Mouse (Mus musculus) hindbrain, postnatal 0 days (tissue): ENCODE results near the gene Ormdl3. TPM values are rescaled to one million over a fixed set of nuclear protein-coding genes. Genes with fewer than 3 reads are reported as not detected.

Experiments
- ATAC-seq: fragments of 200-750 bp; cut with Nextera tagmentation; 2 replicates; pipeline ENCODE4 v1.8.0; 2017; ENCODE audit warnings: mild to moderate bottlenecking, moderate TSS enrichment, moderate library complexity
- DNase-seq: peaks from one replicate; pipeline ENCODE4 v3.0.0-alpha.2; 2015; ENCODE audit warnings: low spot score
- H3K27ac ChIP-seq: fragments of 300-500 bp; sonication (generic); 2 replicates; pipeline ENCODE4 v1.5.1; 2014; ENCODE audit warnings: mild to moderate bottlenecking
- H3K27me3 ChIP-seq: fragments of 300-500 bp; sonication (generic); 2 replicates; pipeline ENCODE4 v1.6.1; 2014; ENCODE audit warnings: low read length, mixed read lengths; ENCODE audit not compliant: insufficient read depth
- H3K36me3 ChIP-seq: fragments of 300-500 bp; sonication (generic); 2 replicates; pipeline ENCODE4 v1.6.1; 2014; ENCODE audit warnings: low read length, mixed read lengths; ENCODE audit not compliant: insufficient read depth
- H3K4me1 ChIP-seq: fragments of 300-500 bp; sonication (generic); 2 replicates; pipeline ENCODE4 v1.6.1; 2014; ENCODE audit warnings: antibody characterized with exemption, low read length, mixed read lengths; ENCODE audit not compliant: insufficient read depth
- H3K4me2 ChIP-seq: fragments of 300-500 bp; sonication (generic); 2 replicates; pipeline ENCODE4 v1.6.1; 2014; ENCODE audit warnings: low read depth, mild to moderate bottlenecking, low read length, moderate library complexity, mixed read lengths
- H3K4me3 ChIP-seq: fragments of 300-500 bp; sonication (generic); 2 replicates; pipeline ENCODE4 v1.5.1; 2014; ENCODE audit warnings: low read length
- H3K9ac ChIP-seq: fragments of 300-500 bp; sonication (generic); replicated peaks from 2 replicates; pipeline ENCODE4 v1.6.1; 2014; ENCODE audit warnings: mild to moderate bottlenecking, low read length, moderate library complexity, mixed read lengths
- H3K9me3 ChIP-seq: fragments of 300-500 bp; sonication (generic); 2 replicates; pipeline ENCODE4 v1.6.1; 2016; ENCODE audit warnings: low read length, mixed read lengths
- CTCF ChIP-seq: IDR thresholded peaks from 2 replicates; pipeline ENCODE4 v1.5.1; 2016; ENCODE audit warnings: antibody characterized with exemption, control low read depth, low read depth
- WGBS: fragments of 180-500 bp; shearing (Covaris S2); extraction: QIAGEN DNeasy Blood & Tissue Kit; methylation state at CpG from one replicate; pipeline ENCODE4 v1.1.7; 2014; 5-methylcytosine and 5-hydroxymethylcytosine counted together
- polyA plus RNA-seq: library from polyadenylated mRNA; unstranded; fragments of >200 nt; fragmentation: Nextera tagmentation; extraction: Ambion mirVana; gene quantifications from 2 replicates; pipeline ENCODE4 v1.2.1, GENCODE M21; 2015
- total RNA-seq: library from RNA; depleted of rRNA; stranded (reverse); fragments of >200 nt; gene quantifications from 2 replicates; pipeline ENCODE4 v1.2.3, GENCODE M21; 2014

The Ormdl3 gene
- total and polyA plus RNA-seq, 2 experiments from 2014 or later, result 100 to 103 TPM

- Histone ChIP-seq H3K27ac (no peak within 1 kb of the TSS), H3K4me3 (no peak within 1 kb of the TSS), H3K27me3 (peaks cover 3% of the 10 kb centered on the region; the same call in 1 of the 2 replicates), H3K4me2 (peak within 1 kb of the TSS; percentile 38), H3K36me3 (no peaks in the 10 kb centered on the region), H3K4me1 (peaks cover 4% of the 10 kb centered on the region; the same call in 1 of the 2 replicates), H3K9me3 (no peaks in the 10 kb centered on the region), H3K9ac (no peak within 1 kb of the TSS)
- 87% methylated on average over 8 of the region's 8 CpGs for WGBS
- ATAC-seq, result no peak
- no peak for DNase-seq
- no peak for TF ChIP-seq CTCF
These were observed 10.8 kb upstream of the Ormdl3 start, which contains the start of gene Lrrc3c for GRCm38 (mm10) chr11:98597991-98598390. TSS of gene Lrrc3c (plus strand) at chr11:98598291.

- peak; percentile 71 for TF ChIP-seq CTCF
- H3K4me3 ChIP-seq, result no peak overlapping the region
- DNase-seq (peak; percentile 75), ATAC-seq (no peak)
- H3K27me3 ChIP-seq, result peaks cover 3% of the 10 kb centered on the region; the same call in 1 of the 2 replicates
- no peaks in the 10 kb centered on the region for H3K9me3 ChIP-seq
- H3K27ac ChIP-seq, result no peak overlapping the region
- 45% methylated on average over 6 of the region's 6 CpGs for WGBS
- no peak overlapping the region for H3K9ac ChIP-seq
- peaks cover 4% of the 10 kb centered on the region; the same call in 1 of the 2 replicates for H3K4me1 ChIP-seq
- no peak overlapping the region for H3K4me2 ChIP-seq
- no peaks in the 10 kb centered on the region for H3K36me3 ChIP-seq
These were observed 10.2 kb upstream of the Ormdl3 start for GRCm38 (mm10) chr11:98597363-98597762.

GRCm38 (mm10) chr11:98595955-98596354 lies 8.8 kb upstream of the Ormdl3 start:
- Histone ChIP-seq H3K4me3 (no peak overlapping the region), H3K4me2 (no peak overlapping the region), H3K4me1 (no peaks in the 10 kb centered on the region), H3K36me3 (no peaks in the 10 kb centered on the region), H3K27me3 (peaks cover 3% of the 10 kb centered on the region; the same call in 1 of the 2 replicates), H3K9ac (no peak overlapping the region), H3K27ac (no peak overlapping the region), H3K9me3 (no peaks in the 10 kb centered on the region)
- ATAC-seq (no peak), DNase-seq (no peak)
- WGBS, result 75% methylated on average over 3 of the region's 3 CpGs
- TF ChIP-seq CTCF, result no peak

DNA sequence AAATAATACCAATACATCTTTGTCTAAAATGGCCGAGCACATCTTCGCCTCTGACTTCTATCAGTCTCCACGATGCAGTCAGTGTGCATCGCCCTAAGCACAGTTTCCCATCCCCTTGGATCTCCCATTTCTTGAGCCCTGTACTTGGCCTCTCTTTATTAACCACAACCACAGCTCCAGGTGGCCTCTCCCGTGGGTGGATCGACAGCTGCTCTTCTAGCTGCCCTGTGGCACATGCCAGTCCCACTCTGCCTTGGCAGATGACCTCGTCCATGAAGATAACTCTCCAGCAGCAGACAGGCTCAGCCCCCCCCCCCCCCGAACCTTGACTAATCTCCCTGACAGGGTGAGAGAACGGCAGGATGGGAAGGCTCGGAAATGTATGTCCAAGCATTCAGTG lies 8.3 kb upstream of the Ormdl3 start:
- H3K27me3 ChIP-seq, result peaks cover 3% of the 10 kb centered on the region; the same call in 1 of the 2 replicates
- TF ChIP-seq CTCF, result no peak
- no peak overlapping the region for H3K4me2 ChIP-seq
- H3K27ac ChIP-seq, result no peak overlapping the region
- ATAC-seq, result no peak
- no peaks in the 10 kb centered on the region for H3K9me3 ChIP-seq
- H3K36me3 ChIP-seq, result no peaks in the 10 kb centered on the region
- DNase-seq, result no peak
- H3K4me1 ChIP-seq, result no peaks in the 10 kb centered on the region
- H3K9ac ChIP-seq, result no peak overlapping the region
- 69% methylated on average over 10 of the region's 10 CpGs for WGBS
- H3K4me3 ChIP-seq, result no peak overlapping the region

- Histone ChIP-seq H3K4me1 (no peaks in the 10 kb centered on the region), H3K36me3 (no peaks in the 10 kb centered on the region)
These were observed 7.9 kb upstream of the Ormdl3 start for GRCm38 (mm10) chr11:98595021-98595420.

GRCm38 (mm10) chr11:98590548-98591445 lies 3.6 kb upstream of the Ormdl3 start:
- WGBS, result 62% methylated on average over 19 of the region's 19 CpGs

More at GRCm38 (mm10) chr11:98595021-98595420, 7.9 kb upstream of the Ormdl3 start:
- Histone ChIP-seq H3K9ac (no peak overlapping the region), H3K4me3 (no peak overlapping the region), H3K4me2 (no peak overlapping the region), H3K27me3 (peaks cover 3% of the 10 kb centered on the region; the same call in 1 of the 2 replicates), H3K9me3 (no peaks in the 10 kb centered on the region), H3K27ac (no peak overlapping the region)
- TF ChIP-seq CTCF, result no peak
- WGBS, result 83% methylated on average over 6 of the region's 6 CpGs
- DNase-seq, result no peak
- no peak for ATAC-seq

GRCm38 (mm10) chr11:98589306-98589705 lies 2.1 kb upstream of the Ormdl3 start:
- H3K4me3 ChIP-seq, result no peak overlapping the region
- WGBS, result 88% methylated on average over 8 of the region's 8 CpGs
- no peak overlapping the region for H3K4me2 ChIP-seq
- peaks cover 31% of the 10 kb centered on the region for H3K4me1 ChIP-seq
- no peak for ATAC-seq
- H3K27ac ChIP-seq, result no peak overlapping the region
- no peak for TF ChIP-seq CTCF
- no peaks in the 10 kb centered on the region for H3K9me3 ChIP-seq
- no peak for DNase-seq
- no peak overlapping the region for H3K9ac ChIP-seq
- H3K27me3 ChIP-seq, result no peaks in the 10 kb centered on the region
- no peaks in the 10 kb centered on the region for H3K36me3 ChIP-seq

More at GRCm38 (mm10) chr11:98590548-98591445, 3.6 kb upstream of the Ormdl3 start:
- Histone ChIP-seq H3K27ac (no peak overlapping the region; the same call in 1 of the 2 replicates), H3K9ac (no peak overlapping the region), H3K4me1 (peaks cover 20% of the 10 kb centered on the region), H3K9me3 (no peaks in the 10 kb centered on the region), H3K4me3 (no peak overlapping the region), H3K36me3 (no peaks in the 10 kb centered on the region), H3K4me2 (no peak overlapping the region), H3K27me3 (no peaks in the 10 kb centered on the region)
- DNase-seq, result peak; percentile 29
- ATAC-seq, result no peak
- TF ChIP-seq CTCF, result no peak
